Mouse (Mus musculus) brown adipose tissue, adult 24 weeks (tissue): ENCODE measurements around the gene Coasy. TPM values are rescaled to one million over a fixed set of nuclear protein-coding genes. Genes with fewer than 3 reads are reported as not detected.

ENCODE experiments used
- H3K27ac ChIP-seq: fragments of 200-500 bp; replicated peaks from 2 replicates; pipeline ENCODE4 v1.5.1; 2012; ENCODE audit warnings: low read depth, mild to moderate bottlenecking, low read length
- H3K4me1 ChIP-seq: fragments of 200-500 bp; 2 replicates; pipeline ENCODE4 v1.6.1; 2012; ENCODE audit warnings: low read length, mixed read lengths; ENCODE audit not compliant: control insufficient read depth, insufficient read depth, insufficient read length
- H3K4me3 ChIP-seq: fragments of 200-500 bp; 2 replicates; pipeline ENCODE4 v1.5.1; 2012; ENCODE audit warnings: low read depth, mild to moderate bottlenecking, low read length, moderate library complexity; ENCODE audit not compliant: insufficient read depth
- polyA plus RNA-seq: library from polyadenylated mRNA; stranded (reverse); fragments of >200 nt; gene quantifications from 2 replicates; pipeline ENCODE4 v1.2.4, GENCODE M21; 2012; ENCODE audit not compliant: missing spikeins, insufficient read depth, insufficient read length

Gene Coasy
- polyA plus RNA-seq, 1 experiment = 102 TPM

GRCm38 (mm10) chr11:101057860-101058259 lies 24.5 kb upstream of the Coasy start:
- peak overlapping the region; percentile 100 for H3K27ac ChIP-seq
- H3K4me1 ChIP-seq = peaks cover 38% of the 10 kb centered on the region
- no peak overlapping the region for H3K4me3 ChIP-seq

- peak overlapping the region; percentile 100 for H3K27ac ChIP-seq
- peaks cover 43% of the 10 kb centered on the region for H3K4me1 ChIP-seq
- H3K4me3 ChIP-seq = no peak overlapping the region
These were observed 23.6 kb upstream of the Coasy start for GRCm38 (mm10) chr11:101058726-101059125.

GRCm38 (mm10) chr11:101059473-101059872 lies 22.9 kb upstream of the Coasy start:
- Histone ChIP-seq H3K27ac (peak overlapping the region; percentile 100), H3K4me1 (peaks cover 50% of the 10 kb centered on the region)

GRCm38 (mm10) chr11:101060126-101060525 lies 22.2 kb upstream of the Coasy start:
- Histone ChIP-seq H3K4me3 (no peak overlapping the region), H3K4me1 (peaks cover 53% of the 10 kb centered on the region)

More at GRCm38 (mm10) chr11:101059473-101059872, 22.9 kb upstream of the Coasy start:
- no peak overlapping the region for H3K4me3 ChIP-seq

GRCm38 (mm10) chr11:101061049-101061448 lies 21.3 kb upstream of the Coasy start:
- H3K27ac ChIP-seq = peak overlapping the region; percentile 94
- peaks cover 53% of the 10 kb centered on the region for H3K4me1 ChIP-seq
- no peak overlapping the region for H3K4me3 ChIP-seq

More at GRCm38 (mm10) chr11:101060126-101060525, 22.2 kb upstream of the Coasy start:
- H3K27ac ChIP-seq = peak overlapping the region; percentile 100

- H3K4me1 ChIP-seq = peaks cover 53% of the 10 kb centered on the region
- peak overlapping the region; percentile 94 for H3K27ac ChIP-seq
- H3K4me3 ChIP-seq = no peak overlapping the region
These were observed 20.0 kb upstream of the Coasy start for GRCm38 (mm10) chr11:101062165-101062884.

GRCm38 (mm10) chr11:101062971-101063675 lies 19.2 kb upstream of the Coasy start:
- peak overlapping the region; percentile 94 for H3K27ac ChIP-seq
- H3K4me1 ChIP-seq = peaks cover 53% of the 10 kb centered on the region
- no peak overlapping the region for H3K4me3 ChIP-seq

- Histone ChIP-seq H3K4me3 (no peak overlapping the region), H3K4me1 (peaks cover 48% of the 10 kb centered on the region), H3K27ac (peak overlapping the region; percentile 94)
These were observed 18.6 kb upstream of the Coasy start for GRCm38 (mm10) chr11:101063676-101064327.

- Histone ChIP-seq H3K4me1 (peaks cover 43% of the 10 kb centered on the region), H3K4me3 (no peak overlapping the region), H3K27ac (peak overlapping the region; percentile 94)
These were observed 17.9 kb upstream of the Coasy start for GRCm38 (mm10) chr11:101064462-101064861.

- Histone ChIP-seq H3K4me1 (peaks cover 38% of the 10 kb centered on the region), H3K27ac (peak overlapping the region; percentile 94), H3K4me3 (no peak overlapping the region)
These were observed 17.4 kb upstream of the Coasy start for GRCm38 (mm10) chr11:101065002-101065401.

- Histone ChIP-seq H3K4me1 (peaks cover 25% of the 10 kb centered on the region), H3K4me3 (peak overlapping the region; percentile 24), H3K27ac (peak overlapping the region; percentile 94; the same call in 1 of the 2 replicates)
These were observed 15.6 kb upstream of the Coasy start for GRCm38 (mm10) chr11:101066549-101067412.

GRCm38 (mm10) chr11:101069391-101070188 lies 12.8 kb upstream of the Coasy start, which contains the start of gene Naglu:
TSS of gene Naglu (plus strand) at chr11:101070012.
- peak within 1 kb of the TSS; percentile 58 for H3K27ac ChIP-seq
- peak within 1 kb of the TSS; percentile 77 for H3K4me3 ChIP-seq
- peaks cover 1% of the 10 kb centered on the region; the same call in 1 of the 2 replicates for H3K4me1 ChIP-seq

GRCm38 (mm10) chr11:101070189-101070527 lies 12.2 kb upstream of the Coasy start:
- peak overlapping the region; percentile 77 for H3K4me3 ChIP-seq
- no peak overlapping the region for H3K27ac ChIP-seq
- H3K4me1 ChIP-seq = no peaks in the 10 kb centered on the region

GRCm38 (mm10) chr11:101070987-101071386 lies 11.4 kb upstream of the Coasy start:
- Histone ChIP-seq H3K27ac (no peak overlapping the region), H3K4me3 (no peak overlapping the region; the same call in 1 of the 2 replicates), H3K4me1 (no peaks in the 10 kb centered on the region)
